Mouse (Mus musculus): Measurements from ENCODE around the gene Olfr342. TPM values are rescaled to one million over a fixed set of nuclear protein-coding genes. Genes with fewer than 3 reads are reported as not detected.

Olfr342 gene
- not detected for total RNA-seq (2021)
- long read RNA-seq, experiment 1, result 0 reads
- long read RNA-seq, experiment 2, result 0 reads

DNA sequence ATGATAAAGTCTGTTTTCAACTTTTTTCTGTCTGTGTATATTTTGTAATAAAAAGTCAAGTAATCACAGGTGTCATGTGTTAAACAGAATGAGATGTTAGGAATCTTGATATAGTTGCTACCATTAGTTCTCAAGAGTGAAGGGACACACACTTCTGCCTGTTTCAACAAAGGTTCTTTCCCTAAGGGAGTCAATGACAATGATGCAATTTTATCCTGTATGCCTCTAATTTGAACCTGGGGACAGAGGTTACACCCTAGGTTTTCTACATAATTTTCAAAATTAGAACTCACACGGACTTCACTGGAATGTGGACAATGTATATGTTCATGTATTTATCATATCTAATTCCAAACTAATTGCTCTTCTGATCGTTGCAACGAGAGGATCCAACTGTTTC lies at the start of gene Olfr342:
Olfr342 (plus strand) TSS at position 301 of the 400 bp plus-strand sequence.
- no peak for DNase-seq (ENCODE audit: low spot score in 2 of 2)

DNA sequence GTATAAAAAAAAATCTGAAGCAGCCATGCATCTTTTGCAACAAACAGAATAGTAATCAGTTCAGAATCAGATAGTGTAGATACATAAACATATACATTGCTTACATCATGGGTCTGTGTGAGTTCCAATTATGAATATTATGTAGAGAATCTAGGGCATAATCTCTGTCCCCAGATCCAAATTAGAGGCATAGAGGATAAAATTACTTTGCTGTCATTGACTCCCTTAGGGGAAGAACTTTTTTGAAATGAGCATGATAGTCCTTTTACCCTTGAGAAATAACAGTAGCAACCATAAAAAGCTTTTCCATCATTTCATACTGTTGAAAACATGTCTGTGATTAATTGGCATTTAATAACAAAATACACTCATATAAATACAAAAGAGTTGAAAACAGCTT lies 42.4 kb upstream of the Olfr342 start, which contains the start of gene Olfr341:
Olfr341 (minus strand) TSS at position 101 of the 400 bp plus-strand sequence.
- DNase-seq (ENCODE audit: low spot score in 2 of 2), result no peak

DNA sequence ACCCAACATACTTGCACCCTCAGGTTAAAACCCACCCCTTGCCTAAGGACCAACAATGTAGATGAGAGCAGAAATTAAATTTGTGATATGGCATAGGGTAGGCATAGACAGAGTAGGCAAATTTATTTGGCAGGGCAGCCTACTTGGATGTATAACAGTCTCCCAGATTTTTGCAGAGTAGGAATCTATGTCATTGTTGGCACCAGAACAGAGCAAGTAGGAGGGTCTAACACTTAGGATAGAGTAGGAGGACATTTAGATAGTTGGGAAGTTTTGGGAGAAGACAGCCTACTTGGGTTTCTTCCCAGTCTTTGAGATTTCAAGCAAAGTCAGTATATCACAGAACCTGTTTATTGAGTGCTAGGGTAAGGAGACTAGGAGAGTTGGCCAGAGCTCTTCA lies 40.4 kb downstream of the Olfr342 start:
- no peak for DNase-seq (ENCODE audit: low spot score in 2 of 2)

DNA sequence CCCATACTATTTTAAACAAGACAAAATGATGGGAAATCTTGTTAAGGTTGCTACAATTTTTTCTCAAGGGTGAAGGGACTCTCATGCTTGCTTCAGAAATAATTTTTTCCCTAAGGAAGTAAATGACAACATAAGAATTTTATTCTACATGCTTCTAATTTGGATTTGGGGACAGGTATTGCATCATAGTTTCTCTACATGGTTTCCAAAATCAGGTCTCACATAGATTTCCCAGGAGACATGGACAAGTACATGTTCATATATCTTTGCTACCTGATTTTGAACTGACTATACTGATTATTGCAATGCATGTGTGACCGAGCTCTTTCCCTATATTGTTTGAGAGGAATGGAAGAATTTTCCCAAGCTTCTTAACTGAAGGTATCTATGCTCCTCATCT lies 41.6 kb downstream of the Olfr342 start, which contains the start of gene Olfr344:
Olfr344 (plus strand) TSS at position 301 of the 400 bp plus-strand sequence.
- DNase-seq (ENCODE audit: low spot score in 2 of 2), result no peak

DNA sequence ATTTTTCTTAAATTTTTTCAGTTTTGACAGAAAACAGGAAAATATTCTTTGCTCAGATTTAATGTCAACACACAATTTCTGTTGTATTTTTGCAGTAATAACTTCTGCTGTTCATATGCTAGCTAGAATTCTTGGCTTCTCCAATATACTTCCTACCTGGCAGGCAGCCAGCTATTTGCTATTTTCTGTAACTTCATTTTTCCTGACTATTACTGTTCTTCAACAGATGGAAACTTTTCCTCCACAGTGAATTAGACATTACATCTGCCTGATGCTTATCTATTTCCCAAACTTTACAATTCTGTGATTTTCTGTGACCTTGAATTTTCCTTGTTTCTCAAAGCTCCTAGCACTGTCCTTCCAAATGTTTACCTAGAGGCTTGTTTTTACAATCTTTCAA lies 42.2 kb downstream of the Olfr342 start:
- no peak for DNase-seq (ENCODE audit: low spot score in 2 of 2)

DNA sequence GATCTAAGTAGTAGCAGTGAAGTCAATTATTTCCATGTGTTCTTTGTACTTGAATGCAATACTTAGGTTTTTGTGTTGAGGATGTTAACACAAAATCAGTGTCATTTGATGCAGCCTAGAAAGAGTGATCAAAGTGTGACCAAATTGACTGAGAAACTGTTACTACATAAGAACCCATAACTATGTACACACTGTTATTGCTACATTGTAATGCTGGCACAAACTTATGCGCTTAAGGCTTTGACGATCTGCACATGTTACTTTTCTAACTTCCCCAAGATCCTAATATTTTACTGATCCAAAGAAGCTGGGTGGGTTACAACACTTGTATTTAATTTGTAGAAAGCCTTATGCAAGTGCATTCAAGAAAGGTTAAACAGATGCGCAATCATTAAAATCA lies 43.0 kb downstream of the Olfr342 start:
- no peak for DNase-seq (ENCODE audit: low spot score in 2 of 2)

Other genes with a start within 250 kb of the Olfr342 start
- gene Olfr338, start 151.5 kb upstream of the Olfr342 start, total RNA-seq (2021), result under 1 TPM in 1 of 2 experiments, not detected in 1; 0.05 TPM
- not detected for gene Olfr339, start 106.1 kb upstream of the Olfr342 start, total RNA-seq (2021)
- gene Olfr340, start 72.4 kb upstream of the Olfr342 start, total RNA-seq (2021), result not detected
- not detected for gene Olfr341, start 42.5 kb upstream of the Olfr342 start, total RNA-seq (2021)
- under 1 TPM; 0.05 to 0.07 TPM for gene Olfr344, start 41.7 kb downstream of the Olfr342 start, total RNA-seq (2021)
- not detected for gene Olfr345, start 115.0 kb downstream of the Olfr342 start, total RNA-seq (2021)
- gene Olfr346, start 160.8 kb downstream of the Olfr342 start, total RNA-seq (2021), result not detected
- gene Olfr347, start 206.9 kb downstream of the Olfr342 start, total RNA-seq (2021), result not detected